Mouse (Mus musculus) embryo, embryonic 11.5 days (tissue): ENCODE measurements around the gene Nxn.

Source experiments
- DNase-seq: peaks from one replicate; pipeline ENCODE4 v3.0.0-alpha.2; 2012; ENCODE audit warnings: low read depth, low spot score

Nxn gene

GRCm38 (mm10) chr11:76399587-76400330 is 819 bp upstream of the Nxn start:
- DNase-seq, result no peak

GRCm38 (mm10) chr11:76398312-76398797 is 585 bp downstream of the Nxn start:
- no peak for DNase-seq

- DNase-seq, result peak; percentile 62
Observed at GRCm38 (mm10) chr11:76397650-76398311, 1.2 kb downstream of the Nxn start.

GRCm38 (mm10) chr11:76392996-76393395 is 5.9 kb downstream of the Nxn start:
- no peak for DNase-seq

GRCm38 (mm10) chr11:76392532-76392931 is 6.4 kb downstream of the Nxn start:
- DNase-seq, result no peak

GRCm38 (mm10) chr11:76388711-76389110 is 10.2 kb downstream of the Nxn start:
- DNase-seq, result no peak

- DNase-seq, result no peak
Observed at GRCm38 (mm10) chr11:76387097-76387496, 11.8 kb downstream of the Nxn start.

GRCm38 (mm10) chr11:76385746-76386145 is 13.2 kb downstream of the Nxn start:
- DNase-seq, result no peak

- DNase-seq, result no peak
Observed at GRCm38 (mm10) chr11:76385017-76385416, 13.9 kb downstream of the Nxn start.

- DNase-seq, result no peak
Observed at GRCm38 (mm10) chr11:76384307-76384706, 14.6 kb downstream of the Nxn start.

- no peak for DNase-seq
Observed at GRCm38 (mm10) chr11:76382711-76383324, 16.1 kb downstream of the Nxn start.

- no peak for DNase-seq
Observed at GRCm38 (mm10) chr11:76381201-76381885, 17.6 kb downstream of the Nxn start.

- DNase-seq, result no peak
Observed at GRCm38 (mm10) chr11:76379921-76380544, 18.9 kb downstream of the Nxn start.

- no peak for DNase-seq
Observed at GRCm38 (mm10) chr11:76376425-76376824, 22.5 kb downstream of the Nxn start.

- DNase-seq, result peak; percentile 82
Observed at GRCm38 (mm10) chr11:76374491-76375185, 24.3 kb downstream of the Nxn start.

GRCm38 (mm10) chr11:76372534-76372933 is 26.4 kb downstream of the Nxn start:
- DNase-seq, result no peak

GRCm38 (mm10) chr11:76372120-76372519 is 26.8 kb downstream of the Nxn start:
- no peak for DNase-seq

- DNase-seq, result no peak
Observed at GRCm38 (mm10) chr11:76370491-76370890, 28.4 kb downstream of the Nxn start.

GRCm38 (mm10) chr11:76366720-76367119 is 32.2 kb downstream of the Nxn start:
- no peak for DNase-seq

GRCm38 (mm10) chr11:76364038-76364437 is 34.9 kb downstream of the Nxn start:
- no peak for DNase-seq

GRCm38 (mm10) chr11:76363636-76364035 is 35.3 kb downstream of the Nxn start:
- DNase-seq, result no peak
